Mouse (Mus musculus) kidney, adult 2 months (tissue): Measurements from ENCODE around the gene Prr5l.

Experiments
- CTCF ChIP-seq: fragments of 200-500 bp; conservative IDR thresholded peaks from 2 replicates; pipeline ENCODE4 v1.5.1; 2011; ENCODE audit warnings: low read depth, mild to moderate bottlenecking, control low read depth, low read length, moderate library complexity, mixed read lengths; ENCODE audit not compliant: insufficient read depth, insufficient read length
- POLR2A ChIP-seq: fragments of 200-500 bp; IDR thresholded peaks from one replicate; pipeline ENCODE4 v1.6.1; 2011; ENCODE audit warnings: low read depth, low read length, control low read depth

- TF ChIP-seq CTCF = no peak
- TF ChIP-seq POLR2A = no peak
Measured at GRCm38 (mm10) chr2:101816646-101817308, 66.0 kb downstream of the Prr5l start.
